Mouse (Mus musculus) heart, embryonic 13.5 days (tissue): ENCODE measurements around the gene Cdc25a. TPM values are rescaled to one million over a fixed set of nuclear protein-coding genes. Genes with fewer than 3 reads are reported as not detected.

Experiments
- ATAC-seq: fragments of 200-750 bp; cut with Nextera tagmentation; 2 replicates; pipeline ENCODE4 v1.8.0; 2017; ENCODE audit warnings: moderate TSS enrichment; ENCODE audit not compliant: insufficient number of reproducible peaks, low FRiP score, low TSS enrichment; ENCODE audit errors: extremely low read depth
- H3K27ac ChIP-seq: fragments of 300-500 bp; sonication (generic); replicated peaks from 2 replicates; pipeline ENCODE4 v1.5.1; 2015; ENCODE audit warnings: moderate library complexity, mild to moderate bottlenecking, inconsistent platforms
- H3K27me3 ChIP-seq: fragments of 300-500 bp; sonication (generic); replicated peaks from 2 replicates; pipeline ENCODE4 v1.6.1; 2015; ENCODE audit warnings: mild to moderate bottlenecking, inconsistent platforms
- H3K36me3 ChIP-seq: fragments of 300-500 bp; sonication (generic); 2 replicates; pipeline ENCODE4 v1.6.1; 2015; ENCODE audit warnings: mild to moderate bottlenecking, inconsistent platforms
- H3K4me1 ChIP-seq: fragments of 300-500 bp; sonication (generic); 2 replicates; pipeline ENCODE4 v1.6.1; 2015; ENCODE audit warnings: inconsistent platforms
- H3K4me2 ChIP-seq: fragments of 300-500 bp; sonication (generic); 2 replicates; pipeline ENCODE4 v1.6.1; 2015; ENCODE audit warnings: inconsistent platforms, mild to moderate bottlenecking, moderate library complexity
- H3K4me3 ChIP-seq: fragments of 300-500 bp; sonication (generic); 2 replicates; pipeline ENCODE4 v1.5.1; 2015; ENCODE audit warnings: moderate library complexity, mild to moderate bottlenecking, inconsistent platforms
- H3K9ac ChIP-seq: fragments of 300-500 bp; sonication (generic); 2 replicates; pipeline ENCODE4 v1.6.1; 2015; ENCODE audit warnings: inconsistent platforms, mild to moderate bottlenecking, moderate library complexity
- H3K9me3 ChIP-seq: fragments of 300-500 bp; sonication (generic); 2 replicates; pipeline ENCODE4 v1.6.1; 2016; ENCODE audit warnings: inconsistent platforms
- WGBS: fragments of 180-500 bp; shearing (Covaris S2); methylation state at CpG from one replicate; pipeline ENCODE4 v1.1.7; 2015; ENCODE audit warnings: mixed read lengths; 5-methylcytosine and 5-hydroxymethylcytosine counted together
- microRNA-seq: library from miRNA; unstranded; fragments of <30 nt; microRNA quantifications from one replicate; pipeline ENCODE4, GENCODE M21; 2016
- polyA plus RNA-seq: library from polyadenylated mRNA; unstranded; fragments of >200 nt; fragmentation: Nextera tagmentation; extraction: Ambion mirVana; gene quantifications from 2 replicates; pipeline ENCODE4 v1.2.1, GENCODE M21; 2015

Gene Cdc25a
- polyA plus RNA-seq, 1 experiment from 2014 or later, result 19.5 TPM

- peaks cover 6% of the 10 kb centered on the region; the same call in 1 of the 2 replicates for H3K36me3 ChIP-seq
- H3K4me3 ChIP-seq, result no peak overlapping the region
- H3K9ac ChIP-seq, result no peak overlapping the region
- H3K4me1 ChIP-seq, result peaks cover 31% of the 10 kb centered on the region; the same call in 1 of the 2 replicates
- no peak for ATAC-seq
- 70% methylated on average over 4 of the region's 4 CpGs for WGBS
- no peaks in the 10 kb centered on the region for H3K27me3 ChIP-seq
- no peak overlapping the region for H3K27ac ChIP-seq
- H3K9me3 ChIP-seq, result no peaks in the 10 kb centered on the region
- H3K4me2 ChIP-seq, result no peak overlapping the region
Measured at GRCm38 (mm10) chr9:109942796-109943195, 67.4 kb downstream of the Cdc25a start.

Small RNAs within 50 kb of the gene (microRNA-seq; reads per million reads assigned to microRNA genes)
- gene Mir7089, result 0.82 reads per million

Other genes starting within 250 kb of the Cdc25a start
- gene Fbxw24, start 249.5 kb upstream of the Cdc25a start, polyA plus RNA-seq, result not detected in 2 replicates
- gene Fbxw25, start 210.9 kb upstream of the Cdc25a start, polyA plus RNA-seq, result not detected in 2 replicates
- gene Fbxw18, start 172.9 kb upstream of the Cdc25a start, polyA plus RNA-seq, result not detected in 2 replicates
- gene Fbxw26, start 129.5 kb upstream of the Cdc25a start, polyA plus RNA-seq, result not detected in 2 replicates
- not detected in 2 replicates for gene Fbxw27, start 84.9 kb upstream of the Cdc25a start, polyA plus RNA-seq
- gene Spink8, start 63.3 kb upstream of the Cdc25a start, polyA plus RNA-seq, result not detected in 2 replicates
- 59.9 and 61.4 TPM in 2 replicates for gene Nme6, start 42.8 kb upstream of the Cdc25a start, polyA plus RNA-seq
- 0.74 and 1.5 TPM in 2 replicates for gene Camp, start 26.0 kb upstream of the Cdc25a start, polyA plus RNA-seq
- gene Map4, start 55.9 kb downstream of the Cdc25a start, polyA plus RNA-seq, result 77.3 and 82.0 TPM in 2 replicates
- gene Smarcc1, start 242.1 kb downstream of the Cdc25a start, polyA plus RNA-seq, result 76.9 TPM in 2 replicates
- 98.0 and 98.2 TPM in 2 replicates for gene Dhx30, start 242.3 kb downstream of the Cdc25a start, polyA plus RNA-seq